Mouse (Mus musculus) ES-Bruce4 (cell line): Measurements from ENCODE around the gene Glis3. TPM values are rescaled to one million over a fixed set of nuclear protein-coding genes. Genes with fewer than 3 reads are reported as not detected.

Source experiments
- H3K27ac ChIP-seq: 2 replicates; pipeline ENCODE4 v1.5.1; 2012; ENCODE audit warnings: low read length, inconsistent platforms; ENCODE audit not compliant: insufficient read depth
- H3K27me3 ChIP-seq: 2 replicates; pipeline ENCODE4 v1.6.1; 2012; ENCODE audit warnings: mild to moderate bottlenecking, low read length, inconsistent platforms; ENCODE audit not compliant: control insufficient read depth, poor library complexity, insufficient read depth, severe bottlenecking
- H3K36me3 ChIP-seq: 2 replicates; pipeline ENCODE4 v1.6.1; 2012; ENCODE audit warnings: inconsistent platforms, mild to moderate bottlenecking, low read length, moderate library complexity; ENCODE audit not compliant: control insufficient read depth, poor library complexity, insufficient read depth, severe bottlenecking
- H3K4me1 ChIP-seq: one replicate; pipeline ENCODE4 v1.8.1; 2011; ENCODE audit warnings: low read length; ENCODE audit not compliant: control insufficient read depth, insufficient read depth
- H3K4me3 ChIP-seq: 2 replicates; pipeline ENCODE4 v1.5.1; 2011; ENCODE audit warnings: low read depth, mild to moderate bottlenecking, low read length
- H3K9ac ChIP-seq: 2 replicates; pipeline ENCODE4 v1.6.1; 2012; ENCODE audit warnings: low read depth, mild to moderate bottlenecking, inconsistent platforms; ENCODE audit not compliant: poor library complexity, severe bottlenecking
- H3K9me3 ChIP-seq: replicated peaks from 2 replicates; pipeline ENCODE4 v1.6.1; 2012; ENCODE audit warnings: mild to moderate bottlenecking, low read length, inconsistent platforms; ENCODE audit not compliant: control insufficient read depth, poor library complexity, insufficient read depth, severe bottlenecking
- CTCF ChIP-seq: IDR thresholded peaks from one replicate; pipeline ENCODE4 v1.8.1; 2011; ENCODE audit warnings: low read depth, low read length
- EP300 ChIP-seq: IDR thresholded peaks from 2 replicates; pipeline ENCODE4 v1.6.1; 2011; ENCODE audit warnings: low read depth, low read length; ENCODE audit not compliant: insufficient read depth
- POLR2A ChIP-seq: IDR thresholded peaks from one replicate; pipeline ENCODE4 v1.8.1; 2011; ENCODE audit warnings: low read length; ENCODE audit not compliant: insufficient read depth
- polyA plus RNA-seq: library from polyadenylated mRNA; stranded (reverse); fragments of >200 nt; gene quantifications from 2 replicates; pipeline ENCODE4 v1.2.4, GENCODE M21; 2011; ENCODE audit warnings: low read depth; ENCODE audit not compliant: missing spikeins, insufficient read depth, insufficient read length

The Glis3 gene
- polyA plus RNA-seq, 1 experiment = 5.5 TPM

DNA sequence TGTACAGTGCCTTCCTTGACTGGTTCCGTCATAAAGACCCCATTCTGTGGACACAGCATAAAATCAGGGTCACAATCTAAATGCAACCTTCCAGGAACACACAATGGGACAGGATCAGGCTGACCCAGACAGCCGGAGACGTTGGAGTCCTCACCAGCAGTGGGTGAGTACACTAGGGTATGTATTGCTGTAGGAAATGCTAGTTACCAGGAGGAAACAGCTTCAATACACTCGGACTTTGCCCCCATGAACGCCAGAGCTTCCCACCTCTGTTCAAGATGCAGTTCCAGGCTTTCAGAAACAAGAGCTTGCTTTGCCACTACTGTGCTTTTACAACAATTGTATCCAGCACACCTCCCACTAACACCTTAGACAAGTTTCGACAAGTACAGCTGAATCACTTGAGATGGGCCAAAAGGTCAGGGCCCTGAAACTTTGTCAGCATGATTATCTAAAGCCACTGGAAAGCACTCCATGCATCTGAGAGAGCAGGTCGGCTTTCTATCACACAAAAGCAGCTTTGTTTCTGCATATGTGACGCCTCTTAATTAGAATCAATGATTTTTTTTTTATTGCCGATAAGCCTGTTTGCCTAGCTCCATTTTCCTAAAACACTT lies 162.3 kb downstream of the Glis3 start:
- Histone ChIP-seq H3K36me3 (no peaks in the 10 kb centered on the region), H3K9me3 (no peaks in the 10 kb centered on the region), H3K27ac (no peak overlapping the region), H3K27me3 (no peaks in the 10 kb centered on the region), H3K4me1 (no peaks in the 10 kb centered on the region), H3K9ac (no peak overlapping the region), H3K4me3 (no peak overlapping the region)
- TF ChIP-seq POLR2A = no peak
- no peak for TF ChIP-seq CTCF
- TF ChIP-seq EP300 = no peak

DNA sequence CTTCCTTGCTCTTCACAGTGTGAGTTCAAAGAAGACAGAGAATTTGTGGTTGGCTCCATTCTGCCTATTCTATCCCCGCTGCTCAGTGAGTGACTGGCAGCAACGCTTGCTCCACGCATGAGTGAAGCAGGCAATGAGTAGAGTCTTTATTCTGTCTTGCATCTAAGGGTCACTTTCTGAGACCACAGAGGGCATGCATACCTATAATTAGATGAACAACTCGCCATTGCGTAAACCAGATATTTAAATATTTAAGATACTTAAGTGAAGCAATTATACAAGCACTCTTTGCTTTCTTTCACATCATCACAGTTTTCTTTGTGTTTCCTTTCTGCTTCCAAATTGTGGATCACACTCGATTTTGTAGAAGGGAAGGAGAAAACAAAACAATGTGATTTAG lies 163.4 kb downstream of the Glis3 start:
- H3K36me3 ChIP-seq = no peaks in the 10 kb centered on the region
- no peak overlapping the region for H3K9ac ChIP-seq
- TF ChIP-seq EP300 (no peak), CTCF (no peak), POLR2A (no peak)
- no peaks in the 10 kb centered on the region for H3K9me3 ChIP-seq
- no peaks in the 10 kb centered on the region for H3K4me1 ChIP-seq
- H3K4me3 ChIP-seq = no peak overlapping the region
- no peak overlapping the region for H3K27ac ChIP-seq
- H3K27me3 ChIP-seq = no peaks in the 10 kb centered on the region

DNA sequence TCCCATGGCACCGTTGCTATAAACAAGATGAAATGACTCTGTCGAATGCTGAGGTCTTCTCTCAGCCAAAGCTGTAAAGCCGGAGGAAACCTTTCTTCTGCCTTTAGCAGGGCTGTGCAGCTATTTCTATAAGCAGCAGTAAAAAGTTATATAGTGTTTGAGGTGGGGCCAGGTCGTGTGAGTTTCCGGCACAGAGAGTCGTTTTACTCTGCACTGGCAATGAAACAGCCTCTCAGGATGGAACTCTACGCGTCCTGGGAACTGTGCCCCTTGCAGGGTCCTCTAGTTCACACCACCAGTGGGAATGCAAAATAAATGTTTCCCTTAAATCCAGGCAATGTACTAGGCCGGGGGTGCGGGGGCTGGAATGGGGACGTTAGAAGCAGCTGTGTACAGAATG lies 167.4 kb downstream of the Glis3 start:
- H3K27ac ChIP-seq = no peak overlapping the region
- TF ChIP-seq POLR2A = no peak
- no peak for TF ChIP-seq EP300
- TF ChIP-seq CTCF = no peak
- H3K9me3 ChIP-seq = no peaks in the 10 kb centered on the region; the same call in 1 of the 2 replicates
- no peak overlapping the region for H3K4me3 ChIP-seq
- H3K4me1 ChIP-seq = no peaks in the 10 kb centered on the region
- no peaks in the 10 kb centered on the region for H3K36me3 ChIP-seq
- no peak overlapping the region for H3K9ac ChIP-seq
- no peaks in the 10 kb centered on the region for H3K27me3 ChIP-seq

DNA sequence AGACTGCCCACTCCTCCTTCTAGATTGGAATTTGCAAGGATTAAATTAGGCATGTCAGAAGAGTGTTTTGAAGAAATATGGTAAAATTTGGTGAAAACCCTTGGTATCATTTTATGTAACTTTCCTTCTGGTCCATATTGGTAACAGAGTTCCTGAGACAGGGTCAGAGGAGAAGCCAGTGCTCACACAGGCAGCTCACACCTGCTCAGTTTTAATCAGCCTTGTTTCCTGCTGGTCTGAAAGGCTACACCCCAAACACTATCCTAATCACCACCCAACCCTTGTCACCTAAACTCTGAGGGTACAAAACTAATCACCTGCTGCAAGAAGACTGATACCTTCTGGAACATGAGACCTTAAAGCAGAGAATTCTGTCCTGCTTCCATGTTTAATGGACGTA lies 168.0 kb downstream of the Glis3 start:
- Histone ChIP-seq H3K36me3 (no peaks in the 10 kb centered on the region), H3K27me3 (no peaks in the 10 kb centered on the region), H3K4me1 (no peaks in the 10 kb centered on the region), H3K9ac (no peak overlapping the region), H3K27ac (no peak overlapping the region), H3K9me3 (no peaks in the 10 kb centered on the region; the same call in 1 of the 2 replicates), H3K4me3 (no peak overlapping the region)
- TF ChIP-seq POLR2A (no peak), CTCF (no peak), EP300 (no peak)

DNA sequence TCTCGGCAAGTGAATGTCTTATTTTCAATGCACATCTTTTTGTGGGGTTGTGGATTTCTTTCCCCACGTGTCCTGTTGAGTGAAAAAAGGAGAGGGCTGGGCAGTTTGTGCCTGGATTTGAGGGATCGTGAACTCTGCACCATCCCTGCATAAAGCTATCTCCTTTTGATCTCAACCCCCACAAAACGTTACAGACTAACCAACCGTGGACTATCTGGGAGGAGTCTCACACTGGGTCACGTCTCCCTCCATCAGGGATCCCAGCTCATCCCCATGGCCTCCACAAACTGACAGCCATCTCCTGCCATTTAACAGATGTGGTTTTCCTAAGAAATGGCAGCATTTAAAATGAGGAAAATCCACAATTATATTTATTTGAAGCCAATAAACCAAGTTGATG lies 174.5 kb downstream of the Glis3 start:
- Histone ChIP-seq H3K36me3 (no peaks in the 10 kb centered on the region), H3K27ac (no peak overlapping the region), H3K27me3 (no peaks in the 10 kb centered on the region), H3K9ac (no peak overlapping the region), H3K4me1 (no peaks in the 10 kb centered on the region), H3K4me3 (no peak overlapping the region), H3K9me3 (no peaks in the 10 kb centered on the region; the same call in 1 of the 2 replicates)
- TF ChIP-seq EP300 (no peak), POLR2A (no peak), CTCF (no peak)

DNA sequence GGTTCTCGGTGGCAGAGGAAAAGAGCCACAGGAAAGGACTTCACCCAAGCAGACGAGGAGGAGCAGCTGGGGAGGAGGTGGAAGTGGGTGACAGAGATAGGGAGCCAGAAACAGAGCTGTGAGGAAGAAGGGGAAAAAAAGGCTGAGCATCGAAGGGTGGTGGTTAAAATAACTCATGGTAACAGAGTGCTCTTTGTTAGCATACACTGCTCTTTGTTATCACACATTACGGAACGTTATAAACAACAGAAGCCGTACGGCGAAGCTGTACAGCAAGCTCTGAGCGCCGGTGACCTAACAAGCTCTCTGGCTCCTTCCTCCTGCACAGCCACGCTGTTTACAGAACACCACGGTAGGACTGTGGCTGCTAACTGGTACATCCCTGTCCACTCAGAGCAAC lies 176.9 kb downstream of the Glis3 start:
- no peak for TF ChIP-seq EP300
- no peak for TF ChIP-seq CTCF
- TF ChIP-seq POLR2A = no peak
- no peaks in the 10 kb centered on the region for H3K27me3 ChIP-seq
- H3K27ac ChIP-seq = no peak overlapping the region
- H3K9me3 ChIP-seq = no peaks in the 10 kb centered on the region
- no peaks in the 10 kb centered on the region for H3K4me1 ChIP-seq
- no peaks in the 10 kb centered on the region for H3K36me3 ChIP-seq
- no peak overlapping the region for H3K9ac ChIP-seq
- H3K4me3 ChIP-seq = no peak overlapping the region
